Mouse (Mus musculus) retina, embryonic 14.5 days (tissue): ENCODE measurements around the gene Hs3st2.
"Not testable (repeated sequence)": the region's sequence is repeated elsewhere in the genome, so short reads cannot be mapped to it uniquely, and the experiment has no call there.

Source experiments
- DNase-seq: peaks from one replicate; pipeline ENCODE4 v3.0.0-alpha.2; 2015; ENCODE audit warnings: low spot score

The Hs3st2 gene

DNA sequence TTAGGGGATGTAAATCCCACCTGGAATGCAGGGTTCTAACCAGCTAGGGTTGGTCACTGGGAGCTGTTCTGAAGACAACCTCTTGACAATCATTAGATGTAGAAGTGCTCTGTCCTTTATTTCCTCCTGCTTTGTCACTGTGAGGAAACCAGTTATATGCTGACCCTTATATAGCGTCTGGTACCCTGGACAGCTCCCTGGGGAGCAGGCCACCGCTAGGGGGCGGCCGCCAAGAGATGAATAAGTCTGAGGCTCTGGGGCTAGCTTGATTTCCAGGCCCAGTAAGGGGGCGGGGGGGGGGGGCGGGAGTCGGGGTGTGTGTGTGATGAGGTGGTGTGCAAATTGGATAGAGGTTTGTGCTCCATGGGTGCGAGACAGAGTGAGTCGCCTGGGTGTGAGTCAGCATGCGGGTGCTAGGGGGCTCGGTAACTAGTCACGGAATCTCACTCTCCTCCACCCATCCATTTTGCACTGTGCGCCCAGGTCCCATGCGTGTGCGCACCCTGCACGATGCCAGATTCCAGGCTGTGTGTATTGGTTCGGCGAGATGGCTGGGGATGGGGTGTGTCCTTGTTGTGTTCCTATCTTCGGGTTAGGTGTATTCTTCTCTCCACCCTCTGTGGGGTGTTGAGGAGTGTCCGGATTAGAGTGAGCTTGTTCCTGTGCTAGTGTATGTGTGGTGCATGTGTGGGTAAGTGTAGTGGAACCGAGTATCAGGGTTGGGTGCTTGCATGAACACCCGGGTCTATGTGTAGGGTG lies at the start of gene Hs3st2:
Gene Hs3st2, plus strand, starts transcription at position 635 of the 759 bp plus-strand sequence.
- peak; percentile 86 for DNase-seq

GRCm38 (mm10) chr7:121348284-121348963 lies 43.2 kb upstream of the Hs3st2 start:
- DNase-seq, result no peak

DNA sequence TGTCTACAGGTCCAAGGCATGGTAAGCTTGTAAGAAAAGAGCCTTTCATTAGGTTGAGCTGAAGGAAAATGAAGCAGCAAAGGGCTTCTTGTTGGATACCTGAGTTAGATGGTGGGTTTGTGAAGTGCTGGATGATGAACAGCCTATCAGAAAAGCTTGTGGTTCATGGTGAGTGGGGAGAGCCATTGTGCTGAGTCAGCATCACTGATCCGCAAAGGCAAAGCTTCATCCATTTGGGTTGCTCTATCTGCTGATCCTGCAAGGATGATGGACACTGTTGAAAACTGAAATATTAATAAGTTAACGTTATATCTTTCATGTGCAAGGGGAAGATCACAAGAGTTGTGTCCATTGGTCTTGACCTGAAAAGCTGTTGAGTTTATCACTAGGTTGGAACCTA lies 40.0 kb upstream of the Hs3st2 start:
- DNase-seq, result no peak

DNA sequence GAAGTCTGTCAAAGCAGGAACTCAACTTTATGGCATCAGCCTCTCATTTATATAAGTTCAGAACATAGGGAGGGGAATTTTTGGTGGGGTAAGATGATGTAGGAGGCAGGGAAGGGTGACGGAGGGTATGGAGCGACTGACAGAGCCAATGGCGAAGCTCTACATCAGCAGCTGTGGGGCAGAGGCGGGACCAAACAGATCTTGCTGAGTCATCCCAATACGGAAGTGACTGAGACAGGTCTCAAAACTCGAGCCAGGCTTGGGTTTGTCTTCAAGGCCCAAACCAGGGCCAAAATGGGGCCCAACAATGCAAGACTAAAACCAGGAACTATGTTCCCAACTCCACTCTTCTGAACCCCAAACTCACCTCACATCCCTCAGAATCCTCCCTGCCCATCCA lies 30.2 kb upstream of the Hs3st2 start:
- not testable (repeated sequence) for DNase-seq

DNA sequence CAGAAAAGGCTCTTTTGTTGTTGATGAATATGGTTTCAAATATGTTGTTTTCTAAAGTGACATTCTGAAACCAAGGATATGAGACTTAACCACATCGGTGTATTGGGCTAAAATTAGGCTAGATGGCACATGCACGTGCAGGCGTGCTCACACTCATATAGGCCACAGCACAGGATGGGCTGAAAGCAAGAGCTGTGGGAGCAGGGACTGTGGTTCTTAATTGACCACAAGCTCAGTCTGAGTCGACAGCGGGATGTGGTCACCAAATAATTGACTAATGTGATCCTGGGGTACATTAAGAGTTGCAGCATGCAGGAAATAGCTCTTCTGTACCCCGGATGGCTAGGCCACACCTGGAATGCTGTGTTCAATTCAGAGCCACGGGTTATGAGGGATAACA lies 26.1 kb upstream of the Hs3st2 start:
- DNase-seq, result no peak

GRCm38 (mm10) chr7:121367185-121367584 lies 24.5 kb upstream of the Hs3st2 start:
- no peak for DNase-seq

GRCm38 (mm10) chr7:121371990-121372389 lies 19.7 kb upstream of the Hs3st2 start:
- no peak for DNase-seq

DNA sequence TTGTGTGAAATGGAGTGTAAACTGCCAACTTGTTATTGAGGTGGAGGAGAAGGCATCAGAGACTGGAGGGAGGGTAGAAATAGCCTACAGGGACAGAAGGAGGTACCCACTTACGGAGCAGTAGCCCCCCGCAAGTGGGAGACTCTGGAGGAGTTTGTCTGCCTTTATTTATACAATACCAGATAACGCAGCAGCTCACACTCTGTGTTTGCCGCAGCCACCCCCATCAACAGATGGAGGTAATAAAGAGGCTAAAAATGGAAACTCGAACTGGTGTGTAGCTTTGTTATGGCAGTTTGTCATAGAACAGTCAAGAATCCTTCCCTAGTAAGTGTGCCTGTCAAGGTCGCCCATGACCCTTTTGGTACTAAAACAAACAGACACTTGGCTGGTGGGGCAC lies 16.2 kb upstream of the Hs3st2 start:
- no peak for DNase-seq

GRCm38 (mm10) chr7:121378942-121379341 lies 12.7 kb upstream of the Hs3st2 start:
- no peak for DNase-seq

GRCm38 (mm10) chr7:121391984-121392739 lies 503 bp downstream of the Hs3st2 start:
- DNase-seq, result peak; percentile 55

DNA sequence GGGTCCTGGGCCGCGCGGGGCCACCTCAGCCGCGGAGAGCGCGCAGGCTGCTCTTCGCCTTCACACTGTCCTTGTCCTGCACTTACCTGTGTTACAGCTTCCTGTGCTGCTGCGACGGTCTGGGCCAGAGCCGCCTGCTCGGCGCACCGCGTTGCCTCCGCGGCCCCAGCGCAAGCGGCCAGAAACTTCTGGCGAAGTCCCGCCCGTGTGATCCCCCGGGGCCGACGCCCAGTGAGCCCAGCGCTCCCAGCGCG lies 1.0 kb downstream of the Hs3st2 start:
- DNase-seq, result peak; percentile 16

GRCm38 (mm10) chr7:121393884-121394283 lies 2.2 kb downstream of the Hs3st2 start:
- DNase-seq, result no peak

DNA sequence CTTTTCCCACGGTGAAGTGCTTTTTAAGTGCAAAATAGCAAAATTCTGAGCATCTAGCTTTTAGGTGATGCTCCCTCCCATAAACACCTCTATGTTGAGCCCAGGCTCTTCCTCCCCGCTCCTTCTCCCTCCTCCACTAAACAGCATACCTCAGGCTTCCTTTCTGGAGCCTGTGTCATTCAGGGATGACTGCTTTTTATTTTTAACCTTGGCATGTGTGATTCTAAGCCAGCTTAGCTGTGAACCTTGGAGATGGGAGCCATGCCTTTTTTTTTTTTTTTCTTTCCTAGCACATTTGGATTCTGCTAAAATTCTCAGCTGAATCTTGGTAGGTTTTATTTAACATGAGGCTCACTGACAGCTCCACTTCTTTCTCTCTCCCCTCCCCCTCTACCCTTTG lies 3.2 kb downstream of the Hs3st2 start:
- DNase-seq, result no peak

DNA sequence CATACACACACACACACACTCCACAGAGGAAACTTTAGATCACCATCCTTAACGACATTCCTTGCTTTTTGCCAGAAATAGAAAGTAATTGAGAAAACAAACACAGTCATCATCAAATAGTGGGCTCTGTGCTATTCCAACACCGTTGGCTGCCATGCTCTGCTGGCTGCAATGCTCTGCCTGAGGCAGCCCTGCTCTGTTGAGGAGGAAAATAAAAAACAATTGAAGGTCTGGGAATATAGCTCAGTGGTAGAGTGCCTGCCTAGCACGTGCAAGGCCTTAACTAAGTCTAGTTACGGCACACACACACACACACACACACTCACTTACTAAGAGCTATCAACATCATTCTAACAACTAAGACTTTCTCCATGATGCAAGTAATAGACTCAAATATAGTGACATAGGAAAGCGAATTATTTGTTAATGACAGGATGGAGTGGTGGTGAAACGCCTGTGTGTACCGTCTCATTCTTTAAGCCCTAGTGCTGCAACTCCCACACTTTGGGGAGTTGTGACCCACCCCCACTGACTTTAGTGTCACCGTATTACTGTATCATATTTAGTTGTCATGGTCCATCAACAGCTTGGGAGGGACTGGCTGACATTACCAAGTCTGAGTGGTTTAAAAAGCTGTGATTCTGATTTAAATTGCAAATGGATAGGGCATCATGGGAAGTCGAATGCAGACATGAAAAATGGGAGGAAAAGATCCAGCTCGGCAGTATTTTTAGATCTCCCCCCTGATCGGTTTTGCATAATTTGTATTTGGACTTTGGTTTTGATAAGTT lies 19.3 kb downstream of the Hs3st2 start:
- DNase-seq, result no peak

- DNase-seq, result no peak
These were observed 19.8 kb downstream of the Hs3st2 start for GRCm38 (mm10) chr7:121411507-121411898.

GRCm38 (mm10) chr7:121436884-121437283 lies 45.2 kb downstream of the Hs3st2 start:
- DNase-seq, result no peak

DNA sequence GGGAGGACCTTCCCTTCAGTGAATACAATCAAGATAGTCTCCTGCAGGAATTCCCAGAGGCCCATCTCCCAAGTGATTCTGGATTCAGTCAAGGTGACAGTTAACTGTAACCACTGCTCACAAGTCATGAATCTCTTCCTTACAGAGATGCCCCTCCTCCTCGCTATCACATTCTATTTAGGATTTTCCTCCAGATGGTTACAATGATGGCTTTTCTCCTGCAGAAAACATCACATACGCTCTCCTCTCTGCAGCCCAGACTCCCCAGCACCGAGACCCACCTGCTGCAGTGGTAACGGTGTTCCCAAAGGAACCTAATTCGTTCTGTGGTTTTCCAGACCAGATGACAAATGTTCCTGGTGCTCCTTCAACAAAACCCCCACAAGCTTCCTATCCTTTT lies 49.5 kb downstream of the Hs3st2 start:
- no peak for DNase-seq

GRCm38 (mm10) chr7:121444336-121444735 lies 52.7 kb downstream of the Hs3st2 start:
- DNase-seq, result no peak

DNA sequence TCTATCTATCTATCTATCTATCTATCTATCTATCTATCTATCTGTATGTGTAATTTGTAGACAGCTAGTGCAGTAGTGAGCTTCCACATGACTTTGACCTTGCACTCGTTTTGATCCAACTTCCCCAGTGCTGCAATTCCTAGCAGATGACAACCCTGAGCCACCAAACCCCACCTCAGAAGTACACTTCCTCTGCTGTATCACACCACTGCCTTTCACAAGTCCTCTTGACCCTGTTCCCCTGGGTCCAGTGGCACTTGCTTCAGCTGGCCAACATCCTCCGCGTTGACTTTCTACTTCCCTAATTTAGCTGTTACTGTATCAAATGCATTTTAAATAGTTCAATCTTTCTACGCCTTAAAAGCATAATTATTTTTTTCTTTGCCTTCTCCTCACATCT lies 54.6 kb downstream of the Hs3st2 start:
- DNase-seq, result no peak

DNA sequence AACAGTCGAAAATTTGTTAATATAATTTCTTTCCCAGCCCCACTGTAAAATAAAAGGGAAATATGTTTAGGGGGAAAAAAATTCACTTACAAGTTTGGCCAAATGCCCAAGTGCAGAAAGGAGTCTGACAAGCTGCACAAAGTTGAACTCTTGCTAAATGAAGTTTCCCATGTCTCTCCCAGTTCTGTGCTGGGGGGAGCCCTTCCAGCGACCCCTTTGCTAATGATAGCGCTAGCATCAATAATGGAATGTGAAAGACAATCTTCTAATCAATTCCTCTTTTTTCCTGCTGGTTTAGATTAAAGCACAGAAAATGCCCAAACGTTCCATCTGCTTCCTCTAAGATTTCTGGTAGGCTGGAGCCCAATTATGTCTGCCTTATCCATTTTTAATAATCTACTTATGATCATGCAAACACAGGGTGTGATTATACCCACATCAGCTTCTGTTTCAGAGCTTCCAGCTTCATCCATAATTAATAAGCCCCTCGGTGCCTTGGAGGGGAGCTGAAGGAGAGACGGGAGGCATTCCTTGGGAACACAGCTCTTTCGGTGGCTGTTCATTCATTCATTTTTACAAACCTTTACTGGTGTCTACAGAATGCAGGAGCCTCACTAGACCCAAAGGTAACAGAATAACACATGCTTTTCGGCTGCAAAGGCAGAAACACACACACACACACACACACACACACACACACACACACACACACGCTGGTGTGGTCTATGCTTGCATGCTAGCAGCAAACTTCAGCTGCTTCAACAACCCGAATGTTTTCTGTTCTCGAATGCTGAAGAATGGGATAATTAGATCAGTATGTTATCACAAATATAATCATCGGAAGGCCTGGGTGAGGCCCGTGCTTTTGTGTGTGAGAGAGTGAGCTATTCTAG lies 59.5 kb downstream of the Hs3st2 start:
- DNase-seq, result peak; percentile 64

DNA sequence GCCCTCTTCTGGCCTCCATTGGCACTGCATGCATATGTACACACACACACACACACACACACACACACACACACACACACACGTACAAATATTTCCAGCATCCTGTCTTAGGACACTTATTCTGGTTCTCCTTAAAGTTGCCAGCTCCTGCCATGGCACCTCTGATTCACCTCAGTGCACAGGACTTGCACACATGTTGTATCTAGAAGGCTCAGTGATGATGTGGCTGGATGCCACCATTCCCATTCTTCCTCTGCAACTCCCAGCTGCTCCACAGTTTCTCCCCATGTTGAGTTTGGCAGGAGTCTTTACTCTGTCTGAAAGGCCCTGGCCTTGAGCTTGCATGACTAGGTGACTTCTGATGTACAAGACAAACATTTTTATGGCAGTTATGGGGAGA lies 65.1 kb downstream of the Hs3st2 start:
- no peak for DNase-seq
